Mouse (Mus musculus): ENCODE results near the gene Epc2.

Gene Epc2

DNA sequence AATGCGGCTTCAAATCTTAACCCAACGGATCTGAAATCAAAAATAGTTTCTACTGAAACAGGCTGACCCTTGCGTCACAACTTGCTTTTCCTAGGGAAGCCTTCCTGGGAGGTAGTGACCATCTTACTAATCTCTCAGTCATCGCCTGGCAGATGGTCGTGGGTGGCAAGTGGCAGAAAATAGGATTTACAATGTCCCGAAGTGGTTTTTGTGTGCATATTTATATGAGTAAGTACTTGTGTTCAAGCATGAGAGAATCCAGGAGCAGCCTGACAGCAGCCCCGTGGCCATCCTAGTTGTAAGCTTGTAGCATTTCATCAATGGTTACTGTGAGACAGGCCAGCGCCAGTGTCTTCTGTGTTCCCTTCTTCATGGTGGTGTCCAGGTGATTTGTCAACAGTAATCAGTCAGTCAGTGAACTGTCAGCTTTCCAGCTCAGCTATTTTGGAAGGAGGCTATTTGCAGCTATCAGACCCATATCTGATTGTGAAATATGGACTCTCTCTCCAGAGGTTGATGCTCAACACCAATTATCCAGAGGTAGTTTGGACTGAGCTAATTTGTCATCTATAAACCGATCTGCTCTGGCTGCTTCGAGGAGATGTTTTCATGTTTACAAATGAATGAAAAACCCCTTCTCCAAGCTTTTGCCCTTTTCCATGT is 111.5 kb downstream of the Epc2 start:
- Histone ChIP-seq H3K4me1 (replicated peaks; ENCODE audit: low read depth, low read length) (no peaks in the 10 kb centered on the region), H3K9me3 (ENCODE audit: low read length) (peaks cover 25% of the 10 kb centered on the region), H3K36me3 (ENCODE audit: insufficient read depth, low read length) (peaks cover 17% of the 10 kb centered on the region), H3K4me3 (replicated peaks; ENCODE audit: low read length) (no peak overlapping the region), H3K27me3 (ENCODE audit: insufficient read depth, low read length) (no peaks in the 10 kb centered on the region)
- TF ChIP-seq NANOG (IDR thresholded peaks at IDR 0.05; ENCODE audit: borderline replicate concordance, low read length) (no peak), CTCF (conservative IDR thresholded peaks at IDR 0.05; ENCODE audit: low read length) (no peak), POU5F1 (IDR thresholded peaks at IDR 0.05; ENCODE audit: borderline replicate concordance, low read length) (no peak)

DNA sequence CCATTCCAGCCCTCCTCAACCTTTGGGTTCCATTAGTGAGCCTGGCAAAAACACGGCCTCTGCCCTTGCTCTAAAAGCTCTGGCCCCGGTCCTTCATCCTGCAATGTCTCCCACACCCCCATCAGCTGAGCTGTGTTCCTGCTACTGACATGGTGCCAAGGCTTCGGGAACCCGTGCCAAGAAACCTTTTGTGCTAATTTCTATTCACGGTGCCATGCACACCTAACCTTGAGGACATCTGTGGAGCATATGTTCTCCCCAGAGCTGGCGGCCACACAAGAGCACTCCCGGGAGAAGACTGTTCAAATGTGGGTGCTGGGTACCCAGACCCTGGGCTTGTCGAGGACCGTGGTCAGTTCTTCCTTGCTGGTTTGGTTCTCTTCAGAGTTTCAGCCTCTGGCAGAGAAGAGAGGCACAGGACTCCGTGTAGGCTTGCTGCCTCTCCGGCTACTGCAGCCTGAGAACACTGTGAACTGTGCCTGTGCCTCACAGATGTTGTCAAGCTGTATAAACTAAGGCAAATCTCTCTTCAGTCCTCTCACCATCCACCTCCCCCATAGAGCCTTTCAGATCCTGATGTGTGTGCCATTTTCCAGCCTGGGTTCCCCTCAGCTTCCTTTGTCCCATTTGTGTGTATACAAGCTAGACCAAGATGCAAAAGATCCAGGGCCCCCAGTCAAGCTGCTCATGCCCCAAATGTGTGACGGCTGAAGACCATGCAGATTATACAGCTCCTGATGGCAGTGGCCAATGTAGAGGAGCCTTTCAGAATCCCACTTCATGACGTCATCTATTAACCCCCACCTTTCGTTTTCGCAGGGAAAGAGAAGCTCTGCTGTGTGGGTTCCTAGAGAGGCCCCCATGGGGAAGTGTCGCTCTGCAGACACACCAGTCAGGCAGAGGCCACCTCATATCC is 118.8 kb downstream of the Epc2 start:
- TF ChIP-seq POU5F1 (IDR thresholded peaks at IDR 0.05; ENCODE audit: borderline replicate concordance, low read length) (no peak), CTCF (conservative IDR thresholded peaks at IDR 0.05; ENCODE audit: low read length) (no peak), NANOG (IDR thresholded peaks at IDR 0.05; ENCODE audit: borderline replicate concordance, low read length) (no peak)
- Histone ChIP-seq H3K4me3 (replicated peaks; ENCODE audit: low read length) (no peak overlapping the region), H3K4me1 (replicated peaks; ENCODE audit: low read depth, low read length) (peaks cover 23% of the 10 kb centered on the region), H3K36me3 (ENCODE audit: insufficient read depth, low read length) (no peaks in the 10 kb centered on the region), H3K27me3 (ENCODE audit: insufficient read depth, low read length) (no peaks in the 10 kb centered on the region; the same call in 1 of the 2 replicates), H3K9me3 (ENCODE audit: low read length) (no peaks in the 10 kb centered on the region)

- no peaks in the 10 kb centered on the region for H3K9me3 ChIP-seq (ENCODE audit: low read length)
- no peak overlapping the region for H3K4me3 ChIP-seq (replicated peaks; ENCODE audit: low read length)
- no peaks in the 10 kb centered on the region for H3K36me3 ChIP-seq (ENCODE audit: insufficient read depth, low read length)
- no peaks in the 10 kb centered on the region; the same call in 1 of the 2 replicates for H3K27me3 ChIP-seq (ENCODE audit: insufficient read depth, low read length)
- peaks cover 23% of the 10 kb centered on the region for H3K4me1 ChIP-seq (replicated peaks; ENCODE audit: low read depth, low read length)
- TF ChIP-seq POU5F1 (IDR thresholded peaks at IDR 0.05; ENCODE audit: borderline replicate concordance, low read length): no peak
- no peak for TF ChIP-seq NANOG (IDR thresholded peaks at IDR 0.05; ENCODE audit: borderline replicate concordance, low read length)
- no peak for TF ChIP-seq CTCF (conservative IDR thresholded peaks at IDR 0.05; ENCODE audit: low read length)
These were observed 119.5 kb downstream of the Epc2 start for GRCm38 (mm10) chr2:49570778-49571101.

GRCm38 (mm10) chr2:49571159-49571920 is 120.1 kb downstream of the Epc2 start:
- no peak overlapping the region for H3K4me3 ChIP-seq (replicated peaks; ENCODE audit: low read length)
- H3K27me3 ChIP-seq (ENCODE audit: insufficient read depth, low read length): no peaks in the 10 kb centered on the region; the same call in 1 of the 2 replicates
- H3K9me3 ChIP-seq (ENCODE audit: low read length): no peaks in the 10 kb centered on the region
- no peaks in the 10 kb centered on the region for H3K36me3 ChIP-seq (ENCODE audit: insufficient read depth, low read length)
- peaks cover 23% of the 10 kb centered on the region for H3K4me1 ChIP-seq (replicated peaks; ENCODE audit: low read depth, low read length)
- TF ChIP-seq POU5F1 (IDR thresholded peaks at IDR 0.05; ENCODE audit: borderline replicate concordance, low read length) (no peak), CTCF (conservative IDR thresholded peaks at IDR 0.05; ENCODE audit: low read length) (no peak), NANOG (IDR thresholded peaks at IDR 0.05; ENCODE audit: borderline replicate concordance, low read length) (no peak)

DNA sequence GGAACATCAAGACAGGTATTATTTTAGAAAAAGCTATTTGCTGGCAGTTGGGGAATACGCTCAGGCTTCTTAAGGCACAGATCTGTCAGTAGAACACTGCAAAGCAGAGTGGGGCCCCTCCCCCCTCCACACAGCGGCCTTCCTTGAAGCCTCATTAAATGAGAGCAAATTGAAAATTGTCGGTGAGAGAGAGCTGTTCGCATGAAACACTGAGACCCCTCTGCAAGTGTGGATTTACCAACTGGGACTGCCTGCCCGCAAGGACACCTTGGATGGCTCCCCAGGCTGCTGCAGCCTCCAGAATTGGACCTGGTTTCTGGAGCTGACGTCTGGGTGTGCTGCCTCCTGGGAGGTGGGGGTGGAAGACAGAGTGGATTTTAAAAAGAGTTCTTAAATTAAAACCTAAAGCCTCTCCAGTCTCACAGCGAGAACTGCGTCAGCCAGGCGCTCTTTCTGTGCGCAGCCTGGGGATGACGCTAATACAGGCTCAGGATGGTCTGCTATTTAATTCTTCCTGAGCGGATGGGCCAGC is 120.9 kb downstream of the Epc2 start:
- peaks cover 23% of the 10 kb centered on the region for H3K4me1 ChIP-seq (replicated peaks; ENCODE audit: low read depth, low read length)
- no peak for TF ChIP-seq POU5F1 (IDR thresholded peaks at IDR 0.05; ENCODE audit: borderline replicate concordance, low read length)
- TF ChIP-seq CTCF (conservative IDR thresholded peaks at IDR 0.05; ENCODE audit: low read length): no peak
- H3K27me3 ChIP-seq (ENCODE audit: insufficient read depth, low read length): no peaks in the 10 kb centered on the region; the same call in 1 of the 2 replicates
- no peaks in the 10 kb centered on the region for H3K9me3 ChIP-seq (ENCODE audit: low read length)
- no peak overlapping the region for H3K4me3 ChIP-seq (replicated peaks; ENCODE audit: low read length)
- H3K36me3 ChIP-seq (ENCODE audit: insufficient read depth, low read length): no peaks in the 10 kb centered on the region

DNA sequence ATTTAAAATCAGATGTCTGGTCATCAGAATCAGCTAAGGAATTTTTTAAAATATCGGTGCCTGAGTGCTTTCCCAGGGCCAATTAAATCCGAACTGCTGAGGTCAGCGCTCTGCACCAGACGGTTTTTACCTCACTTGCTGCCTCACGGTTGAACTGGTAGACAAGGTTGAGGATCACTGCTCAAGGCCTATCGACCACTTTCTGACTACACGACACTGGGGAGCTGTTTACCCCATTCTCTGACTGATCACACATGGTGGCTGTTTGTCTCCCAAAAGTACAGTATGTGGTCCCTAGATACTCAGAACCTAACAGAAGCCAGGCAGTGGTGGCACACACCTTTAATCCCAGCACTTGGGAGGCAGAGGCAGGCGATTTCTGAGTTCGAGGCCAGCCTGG is 121.4 kb downstream of the Epc2 start:
- no peak overlapping the region for H3K4me3 ChIP-seq (replicated peaks; ENCODE audit: low read length)
- no peak for TF ChIP-seq CTCF (conservative IDR thresholded peaks at IDR 0.05; ENCODE audit: low read length)
- TF ChIP-seq POU5F1 (IDR thresholded peaks at IDR 0.05; ENCODE audit: borderline replicate concordance, low read length): no peak
- TF ChIP-seq NANOG (IDR thresholded peaks at IDR 0.05; ENCODE audit: borderline replicate concordance, low read length): no peak
- no peaks in the 10 kb centered on the region for H3K36me3 ChIP-seq (ENCODE audit: insufficient read depth, low read length)
- no peaks in the 10 kb centered on the region; the same call in 1 of the 2 replicates for H3K27me3 ChIP-seq (ENCODE audit: insufficient read depth, low read length)
- H3K9me3 ChIP-seq (ENCODE audit: low read length): no peaks in the 10 kb centered on the region
- H3K4me1 ChIP-seq (replicated peaks; ENCODE audit: low read depth, low read length): peaks cover 23% of the 10 kb centered on the region

GRCm38 (mm10) chr2:49573282-49573681 is 122.0 kb downstream of the Epc2 start:
- no peaks in the 10 kb centered on the region for H3K36me3 ChIP-seq (ENCODE audit: insufficient read depth, low read length)
- peaks cover 23% of the 10 kb centered on the region for H3K4me1 ChIP-seq (replicated peaks; ENCODE audit: low read depth, low read length)
- TF ChIP-seq NANOG (IDR thresholded peaks at IDR 0.05; ENCODE audit: borderline replicate concordance, low read length): peak; percentile 51; the same call in 1 of the 2 replicates
- TF ChIP-seq POU5F1 (IDR thresholded peaks at IDR 0.05; ENCODE audit: borderline replicate concordance, low read length): no peak
- no peak overlapping the region for H3K4me3 ChIP-seq (replicated peaks; ENCODE audit: low read length)
- no peaks in the 10 kb centered on the region for H3K9me3 ChIP-seq (ENCODE audit: low read length)
- no peaks in the 10 kb centered on the region; the same call in 1 of the 2 replicates for H3K27me3 ChIP-seq (ENCODE audit: insufficient read depth, low read length)

- Histone ChIP-seq H3K36me3 (ENCODE audit: insufficient read depth, low read length) (no peaks in the 10 kb centered on the region), H3K27me3 (ENCODE audit: insufficient read depth, low read length) (no peaks in the 10 kb centered on the region), H3K9me3 (ENCODE audit: low read length) (no peaks in the 10 kb centered on the region), H3K4me1 (replicated peaks; ENCODE audit: low read depth, low read length) (peaks cover 3% of the 10 kb centered on the region; the same call in 1 of the 2 replicates), H3K4me3 (replicated peaks; ENCODE audit: low read length) (no peak overlapping the region)
- TF ChIP-seq CTCF (conservative IDR thresholded peaks at IDR 0.05; ENCODE audit: low read length) (no peak), NANOG (IDR thresholded peaks at IDR 0.05; ENCODE audit: borderline replicate concordance, low read length) (no peak), POU5F1 (IDR thresholded peaks at IDR 0.05; ENCODE audit: borderline replicate concordance, low read length) (no peak)
These were observed 129.3 kb downstream of the Epc2 start for GRCm38 (mm10) chr2:49580585-49580984.

All from E14TG2a.4 (cell line).